Mouse (Mus musculus) embryonic facial prominence, embryonic 13.5 days (tissue): ENCODE measurements at regions not wholly inside any gene's neighbourhood (a gene's known extent, or its start where the extent isn't known, plus 50 kb on each side); places are given as distances from the start of the nearest gene placed in this dataset.

Experiments
- ATAC-seq: fragments of 200-750 bp; cut with Nextera tagmentation; 2 replicates; pipeline ENCODE4 v1.8.0; 2017; ENCODE audit warnings: low read depth; ENCODE audit not compliant: insufficient number of reproducible peaks, insufficient read depth, low FRiP score, low TSS enrichment
- H3K27ac ChIP-seq: fragments of 300-500 bp; sonication (generic); 2 replicates; pipeline ENCODE4 v1.5.1; 2015; ENCODE audit warnings: moderate library complexity, mild to moderate bottlenecking, inconsistent platforms
- H3K27me3 ChIP-seq: fragments of 300-500 bp; sonication (generic); 2 replicates; pipeline ENCODE4 v1.6.1; 2015; ENCODE audit warnings: mild to moderate bottlenecking, inconsistent platforms
- H3K36me3 ChIP-seq: fragments of 300-500 bp; sonication (generic); 2 replicates; pipeline ENCODE4 v1.6.1; 2015; ENCODE audit warnings: mild to moderate bottlenecking, inconsistent platforms
- H3K4me1 ChIP-seq: fragments of 300-500 bp; sonication (generic); 2 replicates; pipeline ENCODE4 v1.6.1; 2015; ENCODE audit warnings: inconsistent platforms
- H3K4me2 ChIP-seq: fragments of 300-500 bp; sonication (generic); 2 replicates; pipeline ENCODE4 v1.6.1; 2015; ENCODE audit warnings: moderate library complexity, mild to moderate bottlenecking, inconsistent platforms
- H3K4me3 ChIP-seq: fragments of 300-500 bp; sonication (generic); 2 replicates; pipeline ENCODE4 v1.5.1; 2015; ENCODE audit warnings: mild to moderate bottlenecking, inconsistent platforms
- H3K9ac ChIP-seq: fragments of 300-500 bp; sonication (generic); 2 replicates; pipeline ENCODE4 v1.6.1; 2015; ENCODE audit warnings: mild to moderate bottlenecking, inconsistent platforms
- H3K9me3 ChIP-seq: fragments of 300-500 bp; sonication (generic); 2 replicates; pipeline ENCODE4 v1.6.1; 2016; ENCODE audit warnings: inconsistent platforms
- WGBS: fragments of 180-500 bp; shearing (Covaris S2); methylation state at CpG from one replicate; pipeline ENCODE4 v1.1.7; 2015; ENCODE audit warnings: mixed read lengths; 5-methylcytosine and 5-hydroxymethylcytosine counted together

DNA sequence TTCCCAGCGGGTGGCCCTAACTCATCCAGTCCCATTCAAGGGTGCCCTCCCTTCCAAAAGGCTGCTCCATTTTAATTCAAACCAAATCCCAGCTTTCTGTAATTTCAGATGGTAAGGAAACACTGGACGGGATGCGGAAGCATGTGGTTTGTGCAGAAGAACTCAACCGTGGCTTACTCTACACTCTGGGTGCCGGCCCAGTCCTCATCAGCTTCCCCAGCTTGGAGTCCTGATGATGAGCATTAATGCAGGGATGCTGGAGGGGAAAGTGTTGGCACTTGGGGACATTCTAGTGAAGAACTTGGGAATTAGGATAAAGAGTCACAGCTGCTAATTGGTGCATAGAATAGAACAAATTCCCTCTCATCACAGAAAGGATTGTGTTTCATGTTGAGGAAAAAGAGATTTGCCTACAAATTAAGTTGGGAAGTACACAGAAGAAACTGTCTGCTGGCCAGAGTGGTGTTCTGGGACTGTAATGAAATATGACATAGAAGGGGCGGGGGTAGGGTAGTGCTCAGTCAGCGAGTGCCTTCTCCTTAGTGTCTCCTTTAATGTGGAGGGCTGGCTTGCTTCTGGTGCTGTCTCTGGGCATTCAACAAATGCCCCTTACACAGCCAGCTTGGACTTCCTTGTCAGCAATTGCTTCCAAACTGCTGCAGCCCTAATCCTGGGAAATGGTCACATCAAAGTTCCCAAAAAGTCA, 285.0 kb upstream of the Bmper start:
- Histone ChIP-seq H3K27ac (no peak overlapping the region), H3K36me3 (no peaks in the 10 kb centered on the region), H3K4me1 (peaks cover 16% of the 10 kb centered on the region), H3K4me3 (no peak overlapping the region), H3K27me3 (no peaks in the 10 kb centered on the region), H3K9me3 (no peaks in the 10 kb centered on the region), H3K9ac (no peak overlapping the region), H3K4me2 (no peak overlapping the region)
- 48% methylated on average over 7 of the region's 7 CpGs for WGBS
- no peak for ATAC-seq

DNA sequence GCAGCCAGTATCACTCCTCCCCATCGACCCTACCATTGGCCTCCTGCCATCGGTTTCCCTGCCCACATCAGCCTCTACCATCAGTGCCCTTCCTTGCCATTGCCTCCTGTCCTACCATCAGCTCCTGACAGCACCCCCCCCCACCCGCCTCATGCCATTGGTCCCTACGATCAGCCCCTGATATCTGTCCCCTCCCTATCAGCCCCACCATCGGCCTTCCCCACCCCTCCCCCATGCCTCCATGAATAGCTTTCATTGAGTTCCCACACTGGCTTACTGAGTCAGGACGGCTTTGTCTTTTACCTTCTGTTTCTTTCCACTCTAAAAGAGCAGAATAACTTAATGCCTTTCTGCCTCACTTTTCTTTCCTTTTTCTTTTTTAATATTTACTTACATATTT, 277.9 kb upstream of the Bmper start:
- 67% methylated on average over 6 of the region's 6 CpGs for WGBS
- Histone ChIP-seq H3K4me2 (no peak overlapping the region), H3K27ac (no peak overlapping the region), H3K9me3 (no peaks in the 10 kb centered on the region), H3K27me3 (no peaks in the 10 kb centered on the region), H3K4me3 (no peak overlapping the region), H3K36me3 (no peaks in the 10 kb centered on the region), H3K4me1 (peaks cover 6% of the 10 kb centered on the region), H3K9ac (no peak overlapping the region)
- no peak for ATAC-seq

GRCm38 (mm10) chr9:22945426-22945955, 277.4 kb upstream of the Bmper start:
- Histone ChIP-seq H3K4me1 (peaks cover 6% of the 10 kb centered on the region), H3K9ac (no peak overlapping the region), H3K27ac (no peak overlapping the region), H3K9me3 (no peaks in the 10 kb centered on the region), H3K4me3 (no peak overlapping the region), H3K36me3 (no peaks in the 10 kb centered on the region), H3K4me2 (no peak overlapping the region), H3K27me3 (no peaks in the 10 kb centered on the region)
- WGBS: 55% methylated on average over 8 of the region's 8 CpGs
- no peak for ATAC-seq

DNA sequence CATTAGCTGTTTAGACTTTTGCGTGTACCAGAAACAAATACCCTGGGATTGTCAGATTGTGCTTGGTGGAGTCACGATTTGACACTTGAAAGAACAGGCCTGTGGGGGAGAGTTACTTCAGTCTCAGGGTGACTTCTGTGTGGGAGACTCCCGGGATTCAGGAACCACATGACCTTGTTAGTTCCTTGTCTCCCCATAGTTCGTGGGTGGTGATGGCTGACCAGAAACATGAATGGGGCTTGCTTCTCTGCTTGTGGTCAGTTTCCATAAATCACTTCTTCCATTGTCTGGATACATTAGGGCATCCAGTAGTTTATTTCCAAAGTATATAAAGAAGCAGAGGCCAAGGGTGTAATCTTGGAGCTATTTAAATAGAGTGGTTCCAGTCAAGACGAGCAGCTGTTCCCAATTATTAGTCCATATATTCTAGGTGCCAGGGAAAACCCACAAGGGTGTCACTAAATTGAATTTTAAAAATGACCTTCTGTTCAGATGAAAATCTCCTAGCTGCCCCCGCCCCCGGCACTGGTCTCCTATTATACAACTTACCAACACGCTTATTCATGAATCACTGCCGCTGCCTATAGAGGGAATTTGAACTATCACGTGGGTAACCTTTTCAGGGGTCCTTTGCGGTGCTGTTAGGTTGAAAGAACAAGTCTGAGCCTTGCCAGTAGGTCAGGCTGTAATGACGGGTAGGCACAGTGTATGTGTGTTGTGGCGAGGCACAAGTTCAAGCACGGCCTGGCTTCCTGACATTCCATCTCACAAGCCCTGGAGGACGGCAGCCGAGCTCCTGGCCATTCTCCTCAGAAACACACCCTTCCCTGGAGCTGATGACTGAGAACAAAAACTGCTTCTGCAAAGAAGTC, 270.1 kb upstream of the Bmper start:
- H3K9ac ChIP-seq: no peak overlapping the region
- peaks cover 13% of the 10 kb centered on the region for H3K4me1 ChIP-seq
- H3K27me3 ChIP-seq: no peaks in the 10 kb centered on the region
- no peak overlapping the region; the same call in 1 of the 2 replicates for H3K27ac ChIP-seq
- H3K9me3 ChIP-seq: no peaks in the 10 kb centered on the region
- no peaks in the 10 kb centered on the region for H3K36me3 ChIP-seq
- no peak for ATAC-seq
- no peak overlapping the region for H3K4me2 ChIP-seq
- no peak overlapping the region for H3K4me3 ChIP-seq
- 54% methylated on average over 16 of the region's 16 CpGs for WGBS

DNA sequence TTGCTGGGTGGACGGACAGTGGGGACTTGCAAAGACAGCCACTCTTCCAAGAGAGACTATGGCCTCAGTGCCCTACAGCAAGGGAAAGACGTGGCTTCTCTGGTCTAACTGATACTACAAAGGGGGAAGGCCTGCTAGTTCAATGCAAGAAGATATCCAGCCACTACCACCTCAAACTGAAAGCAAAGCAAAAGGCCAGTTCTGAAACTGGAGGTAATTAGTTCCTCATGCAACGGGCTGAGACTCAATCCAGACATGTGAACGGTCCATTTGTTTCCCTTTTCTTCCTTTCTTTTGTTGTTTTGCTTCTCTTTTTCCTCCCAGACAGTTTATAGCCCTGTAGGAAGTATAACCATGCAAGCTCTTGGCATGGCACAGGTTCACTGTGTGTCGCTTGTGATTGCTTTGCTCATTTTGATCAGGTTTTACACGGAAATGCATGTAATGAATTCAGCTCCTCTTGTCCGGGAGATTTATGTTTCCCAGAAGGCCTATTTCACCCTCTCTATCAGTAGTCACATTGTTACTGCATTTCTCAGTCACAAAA, 260.5 kb upstream of the Bmper start:
- H3K4me3 ChIP-seq: no peak overlapping the region
- H3K4me2 ChIP-seq: no peak overlapping the region
- peaks cover 6% of the 10 kb centered on the region; the same call in 1 of the 2 replicates for H3K4me1 ChIP-seq
- no peak overlapping the region for H3K9ac ChIP-seq
- H3K27me3 ChIP-seq: no peaks in the 10 kb centered on the region
- 36% methylated on average over 7 of the region's 7 CpGs for WGBS
- H3K36me3 ChIP-seq: no peaks in the 10 kb centered on the region
- no peak for ATAC-seq
- no peak overlapping the region; the same call in 1 of the 2 replicates for H3K27ac ChIP-seq
- H3K9me3 ChIP-seq: no peaks in the 10 kb centered on the region

DNA sequence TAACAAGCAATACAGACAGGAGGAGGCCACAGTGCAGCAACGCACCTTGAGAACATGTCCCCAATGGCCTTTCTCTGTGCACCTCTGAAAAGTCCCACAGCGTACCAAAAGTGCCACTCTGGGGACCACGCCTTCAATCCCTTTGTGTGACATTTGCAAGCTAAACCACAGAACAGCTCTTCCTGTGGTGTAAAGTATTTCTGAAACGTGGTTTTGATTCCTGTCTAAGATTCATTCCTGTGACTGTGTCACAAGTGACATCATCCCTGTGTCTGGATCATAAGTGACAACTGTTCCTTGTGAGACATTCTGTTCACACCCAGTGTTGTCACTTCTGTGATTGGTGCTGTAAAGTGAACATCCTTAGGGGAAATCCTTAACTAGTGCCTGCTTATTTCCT, 251.6 kb upstream of the Bmper start:
- Histone ChIP-seq H3K4me3 (no peak overlapping the region), H3K9me3 (no peaks in the 10 kb centered on the region), H3K9ac (no peak overlapping the region), H3K27me3 (0 out of 2 replicates have a peak, but pooled peaks cover 5% of the 10 kb centered on the region), H3K4me1 (0 out of 2 replicates have a peak, but pooled peaks cover 9% of the 10 kb centered on the region), H3K4me2 (no peak overlapping the region), H3K27ac (no peak overlapping the region), H3K36me3 (no peaks in the 10 kb centered on the region)
- WGBS: 71% methylated on average over 4 of the region's 4 CpGs
- no peak for ATAC-seq

- ATAC-seq: no peak
- 56% methylated on average over 9 of the region's 9 CpGs for WGBS
Observed at GRCm38 (mm10) chr9:22976748-22977147, 246.1 kb upstream of the Bmper start.

DNA sequence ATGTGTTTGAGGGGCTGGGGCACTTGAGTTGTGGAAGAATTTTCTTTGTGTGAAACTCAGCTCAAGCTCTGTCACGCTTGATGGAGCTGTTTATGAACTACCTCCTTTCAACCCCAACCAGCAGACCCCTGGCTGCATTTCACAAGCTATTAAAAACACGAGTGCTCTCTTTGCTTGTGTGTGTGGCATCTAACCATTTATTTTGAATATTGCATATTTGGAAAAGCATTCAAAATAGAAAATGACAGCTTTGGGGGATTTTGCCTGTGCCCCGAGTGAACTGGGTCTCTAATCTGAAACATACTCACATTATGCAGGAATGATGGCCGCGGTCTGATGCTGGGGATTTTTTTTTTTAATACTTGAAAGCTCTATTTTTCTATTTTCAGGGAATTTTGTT, 243.2 kb upstream of the Bmper start:
- no peak overlapping the region for H3K4me2 ChIP-seq
- H3K4me3 ChIP-seq: no peak overlapping the region
- no peak; the same call in 1 of the 2 replicates for ATAC-seq
- H3K36me3 ChIP-seq: no peaks in the 10 kb centered on the region
- H3K27ac ChIP-seq: peak overlapping the region; percentile 51; the same call in 1 of the 2 replicates
- peaks cover 30% of the 10 kb centered on the region for H3K4me1 ChIP-seq
- peaks cover 22% of the 10 kb centered on the region for H3K27me3 ChIP-seq
- H3K9ac ChIP-seq: no peak overlapping the region
- 25% methylated on average over 5 of the region's 5 CpGs for WGBS
- H3K9me3 ChIP-seq: no peaks in the 10 kb centered on the region; the same call in 1 of the 2 replicates

More at GRCm38 (mm10) chr9:22976748-22977147, 246.1 kb upstream of the Bmper start:
- no peak overlapping the region for H3K4me3 ChIP-seq
- peaks cover 36% of the 10 kb centered on the region for H3K4me1 ChIP-seq
- no peak overlapping the region for H3K27ac ChIP-seq
- H3K9ac ChIP-seq: no peak overlapping the region
- no peak overlapping the region for H3K4me2 ChIP-seq
- peaks cover 11% of the 10 kb centered on the region for H3K27me3 ChIP-seq
- no peaks in the 10 kb centered on the region for H3K36me3 ChIP-seq
- no peaks in the 10 kb centered on the region for H3K9me3 ChIP-seq

GRCm38 (mm10) chr9:22989508-22989907, 233.4 kb upstream of the Bmper start:
- H3K4me2 ChIP-seq: no peak overlapping the region
- no peaks in the 10 kb centered on the region for H3K36me3 ChIP-seq
- no peaks in the 10 kb centered on the region for H3K9me3 ChIP-seq
- WGBS: 41% methylated on average over 6 of the region's 6 CpGs
- no peaks in the 10 kb centered on the region for H3K27me3 ChIP-seq
- no peak overlapping the region for H3K4me3 ChIP-seq
- peak overlapping the region; percentile 39; the same call in 1 of the 2 replicates for H3K27ac ChIP-seq
- H3K4me1 ChIP-seq: peaks cover 20% of the 10 kb centered on the region
- ATAC-seq: no peak
- H3K9ac ChIP-seq: no peak overlapping the region

DNA sequence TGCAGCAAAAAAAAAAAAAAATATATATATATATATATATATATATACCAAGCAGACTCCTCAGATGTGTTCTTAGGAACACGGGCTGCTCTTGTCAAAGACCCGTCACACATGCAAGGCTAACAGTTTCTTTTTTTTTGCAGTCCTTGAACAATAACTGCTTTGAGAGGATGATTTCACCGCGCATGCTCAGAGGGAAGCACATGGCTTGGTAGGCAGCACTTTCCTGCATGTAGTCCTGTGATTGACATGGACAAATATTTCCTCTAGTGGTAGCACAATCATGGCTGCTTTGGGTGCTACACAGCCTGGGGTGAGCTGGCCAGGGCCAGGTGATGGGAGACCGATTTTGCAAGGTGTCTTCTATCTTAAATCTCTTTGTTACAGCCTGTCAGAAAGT, 229.3 kb upstream of the Bmper start:
- Histone ChIP-seq H3K9ac (no peak overlapping the region), H3K4me1 (peaks cover 22% of the 10 kb centered on the region), H3K9me3 (no peaks in the 10 kb centered on the region), H3K4me2 (no peak overlapping the region), H3K36me3 (no peaks in the 10 kb centered on the region), H3K4me3 (no peak overlapping the region), H3K27ac (no peak overlapping the region), H3K27me3 (no peaks in the 10 kb centered on the region)
- WGBS: 49% methylated on average over 5 of the region's 5 CpGs
- no peak for ATAC-seq

- no peak for ATAC-seq
- Histone ChIP-seq H3K4me2 (no peak overlapping the region), H3K4me3 (no peak overlapping the region), H3K27ac (no peak overlapping the region), H3K27me3 (no peaks in the 10 kb centered on the region), H3K9ac (no peak overlapping the region), H3K4me1 (peaks cover 11% of the 10 kb centered on the region; the same call in 1 of the 2 replicates), H3K36me3 (no peaks in the 10 kb centered on the region), H3K9me3 (no peaks in the 10 kb centered on the region)
- WGBS: 78% methylated on average over 9 of the region's 9 CpGs
Observed at GRCm38 (mm10) chr9:22995564-22995963, 227.3 kb upstream of the Bmper start.
